Mouse (Mus musculus) stomach, embryonic 14.5 days (tissue): ENCODE measurements at regions not wholly inside any gene's neighbourhood (a gene's known extent, or its start where the extent isn't known, plus 50 kb on each side); places are given as distances from the start of the nearest gene placed in this dataset.

ENCODE experiments used
- ATAC-seq: fragments of 200-750 bp; cut with Nextera tagmentation; 2 replicates; pipeline ENCODE4 v1.8.0; 2017; ENCODE audit warnings: low read depth, moderate TSS enrichment; ENCODE audit not compliant: insufficient number of reproducible peaks, insufficient read depth, low FRiP score
- H3K27ac ChIP-seq: fragments of 300-500 bp; sonication (generic); 2 replicates; pipeline ENCODE4 v1.5.1; 2014; ENCODE audit warnings: mild to moderate bottlenecking, low read length, moderate library complexity, mixed read lengths
- H3K27me3 ChIP-seq: fragments of 300-500 bp; sonication (generic); 2 replicates; pipeline ENCODE4 v1.6.1; 2014; ENCODE audit warnings: low read length, control low read depth, mixed read lengths; ENCODE audit not compliant: control insufficient read depth, insufficient read depth
- H3K36me3 ChIP-seq: fragments of 300-500 bp; sonication (generic); 2 replicates; pipeline ENCODE4 v1.6.1; 2014; ENCODE audit warnings: mild to moderate bottlenecking, control low read depth, low read length, moderate library complexity, mixed read lengths; ENCODE audit not compliant: control insufficient read depth, insufficient read depth
- H3K4me1 ChIP-seq: fragments of 300-500 bp; sonication (generic); 2 replicates; pipeline ENCODE4 v1.6.1; 2014; ENCODE audit warnings: low read length, control low read depth, mixed read lengths; ENCODE audit not compliant: control insufficient read depth, insufficient read depth
- H3K4me2 ChIP-seq: fragments of 300-500 bp; sonication (generic); replicated peaks from 2 replicates; pipeline ENCODE4 v1.6.1; 2014; ENCODE audit warnings: low read depth, low read length, control low read depth
- H3K4me3 ChIP-seq: fragments of 300-500 bp; sonication (generic); 2 replicates; pipeline ENCODE4 v1.5.1; 2014; ENCODE audit warnings: low read depth, low read length, control low read depth
- H3K9ac ChIP-seq: fragments of 300-500 bp; sonication (generic); replicated peaks from 2 replicates; pipeline ENCODE4 v1.6.1; 2014; ENCODE audit warnings: low read depth, mild to moderate bottlenecking, control low read depth, low read length, moderate library complexity, mixed read lengths
- H3K9me3 ChIP-seq: fragments of 300-500 bp; sonication (generic); 2 replicates; pipeline ENCODE4 v1.6.1; 2016; ENCODE audit warnings: low read depth, low read length, control low read depth; ENCODE audit not compliant: control insufficient read depth
- WGBS: fragments of 180-500 bp; shearing (Covaris S2); extraction: QIAGEN DNeasy Blood & Tissue Kit; methylation state at CpG from one replicate; pipeline ENCODE4 v1.1.7; 2014; 5-methylcytosine and 5-hydroxymethylcytosine counted together

GRCm38 (mm10) chr9:49921306-49921705, 122.6 kb upstream of the Ncam1 start:
- Histone ChIP-seq H3K27ac (no peak overlapping the region), H3K4me1 (peaks cover 18% of the 10 kb centered on the region), H3K9me3 (no peaks in the 10 kb centered on the region), H3K4me3 (no peak overlapping the region), H3K4me2 (no peak overlapping the region), H3K36me3 (no peaks in the 10 kb centered on the region), H3K9ac (no peak overlapping the region), H3K27me3 (no peaks in the 10 kb centered on the region)
- ATAC-seq: no peak
- 69% methylated on average over 3 of the region's 3 CpGs for WGBS

GRCm38 (mm10) chr9:49915046-49915719, 116.5 kb upstream of the Ncam1 start:
- Histone ChIP-seq H3K4me3 (no peak overlapping the region), H3K9me3 (no peaks in the 10 kb centered on the region), H3K27ac (no peak overlapping the region), H3K9ac (no peak overlapping the region), H3K4me2 (no peak overlapping the region), H3K4me1 (no peaks in the 10 kb centered on the region), H3K27me3 (no peaks in the 10 kb centered on the region), H3K36me3 (no peaks in the 10 kb centered on the region)
- WGBS: 70% methylated on average over 4 of the region's 4 CpGs
- ATAC-seq: no peak

- no peak overlapping the region for H3K27ac ChIP-seq
- no peaks in the 10 kb centered on the region for H3K4me1 ChIP-seq
- H3K4me3 ChIP-seq: no peak overlapping the region
- no peak overlapping the region for H3K9ac ChIP-seq
- no peaks in the 10 kb centered on the region for H3K36me3 ChIP-seq
- no peak overlapping the region for H3K4me2 ChIP-seq
- 87% methylated on average over 4 of the region's 4 CpGs for WGBS
- H3K27me3 ChIP-seq: no peaks in the 10 kb centered on the region
- ATAC-seq: no peak
- H3K9me3 ChIP-seq: no peaks in the 10 kb centered on the region
Observed at GRCm38 (mm10) chr9:49913677-49914076, 115.0 kb upstream of the Ncam1 start.

DNA sequence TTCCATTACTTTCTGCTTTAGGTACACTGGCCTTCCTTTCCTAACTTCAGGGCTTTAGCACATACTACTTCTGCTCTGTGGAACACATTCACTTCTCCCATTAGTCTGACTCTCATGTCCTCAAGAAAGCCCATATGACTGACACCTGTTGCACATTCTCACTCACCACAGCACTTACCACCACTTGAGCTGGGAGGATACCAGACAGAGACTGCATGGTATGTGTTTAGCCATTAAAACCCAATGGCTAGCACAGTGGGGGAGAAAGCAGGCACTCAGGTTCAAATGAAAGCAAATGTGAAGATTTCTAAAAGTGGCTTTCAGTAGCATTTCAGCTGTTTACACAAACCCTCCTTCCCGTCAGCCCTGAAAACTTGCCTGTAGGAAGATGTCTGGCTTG, 113.6 kb upstream of the Ncam1 start:
- no peaks in the 10 kb centered on the region for H3K36me3 ChIP-seq
- H3K4me3 ChIP-seq: no peak overlapping the region
- no peaks in the 10 kb centered on the region for H3K4me1 ChIP-seq
- H3K27me3 ChIP-seq: no peaks in the 10 kb centered on the region
- no peak overlapping the region for H3K4me2 ChIP-seq
- 56% methylated on average over 1 of the region's 1 CpGs for WGBS
- no peak overlapping the region for H3K9ac ChIP-seq
- ATAC-seq: no peak
- no peak overlapping the region for H3K27ac ChIP-seq
- H3K9me3 ChIP-seq: no peaks in the 10 kb centered on the region

DNA sequence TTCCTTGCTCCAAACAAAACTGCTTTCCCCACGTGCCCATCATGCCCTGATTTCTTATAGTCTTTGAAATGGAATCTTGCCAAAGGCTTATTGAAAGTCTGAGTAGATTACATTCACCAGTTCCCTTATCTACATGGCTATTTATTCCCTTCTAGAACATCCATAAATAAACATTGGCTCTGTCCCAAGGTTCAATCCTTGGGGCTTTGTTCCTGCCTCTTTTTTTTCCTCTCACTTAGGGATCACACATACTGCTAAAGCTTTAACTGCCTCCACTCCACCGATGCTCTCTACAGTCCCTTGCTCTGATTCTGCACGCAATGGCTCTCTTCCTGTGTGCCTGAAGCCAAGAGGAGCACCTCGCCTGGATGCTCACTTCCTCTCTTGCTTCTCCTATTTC, 107.6 kb upstream of the Ncam1 start:
- Histone ChIP-seq H3K4me1 (0 out of 2 replicates have a peak, but pooled peaks cover 3% of the 10 kb centered on the region), H3K9ac (no peak overlapping the region)
- WGBS: 59% methylated on average over 4 of the region's 4 CpGs

DNA sequence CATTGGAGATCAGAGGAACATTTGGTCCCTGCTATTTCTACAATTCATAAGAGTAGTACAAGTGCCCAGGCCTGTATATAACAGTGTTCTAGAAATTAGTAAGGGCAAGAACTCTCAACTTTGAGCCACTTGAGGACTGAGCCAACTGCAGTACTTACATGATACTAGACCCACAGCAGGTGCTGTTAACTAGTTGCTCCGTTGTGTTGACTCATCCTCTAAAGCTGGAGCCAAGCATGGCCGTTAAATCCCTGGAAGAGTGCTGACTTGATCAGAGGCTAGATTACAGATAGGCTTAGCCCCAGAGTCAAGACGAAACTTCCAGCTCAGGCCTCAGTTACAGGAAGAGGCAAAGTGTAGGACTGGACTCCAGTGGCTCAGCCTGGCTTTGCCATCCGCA, 107.0 kb upstream of the Ncam1 start:
- H3K27ac ChIP-seq: no peak overlapping the region
- no peak overlapping the region for H3K4me3 ChIP-seq
- no peaks in the 10 kb centered on the region for H3K36me3 ChIP-seq
- H3K9me3 ChIP-seq: no peaks in the 10 kb centered on the region
- WGBS: 77% methylated on average over 4 of the region's 4 CpGs
- H3K4me1 ChIP-seq: 0 out of 2 replicates have a peak, but pooled peaks cover 3% of the 10 kb centered on the region
- H3K9ac ChIP-seq: no peak overlapping the region
- no peaks in the 10 kb centered on the region for H3K27me3 ChIP-seq
- ATAC-seq: no peak
- H3K4me2 ChIP-seq: no peak overlapping the region

More for the DNA sequence above, 107.6 kb upstream of the Ncam1 start:
- ATAC-seq: no peak
- Histone ChIP-seq H3K27ac (no peak overlapping the region), H3K4me3 (no peak overlapping the region), H3K27me3 (no peaks in the 10 kb centered on the region), H3K36me3 (no peaks in the 10 kb centered on the region), H3K9me3 (no peaks in the 10 kb centered on the region), H3K4me2 (no peak overlapping the region)

GRCm38 (mm10) chr9:49898947-49899346, 100.2 kb upstream of the Ncam1 start:
- Histone ChIP-seq H3K9ac (no peak overlapping the region), H3K9me3 (no peaks in the 10 kb centered on the region), H3K27ac (no peak overlapping the region), H3K27me3 (no peaks in the 10 kb centered on the region), H3K4me3 (no peak overlapping the region), H3K4me1 (no peaks in the 10 kb centered on the region), H3K4me2 (no peak overlapping the region), H3K36me3 (no peaks in the 10 kb centered on the region)
- no peak for ATAC-seq
- WGBS: 84% methylated on average over 5 of the region's 5 CpGs

GRCm38 (mm10) chr9:49884516-49885343, 86.0 kb upstream of the Ncam1 start:
- WGBS: 74% methylated on average over 12 of the region's 12 CpGs
- Histone ChIP-seq H3K4me3 (no peak overlapping the region), H3K9me3 (no peaks in the 10 kb centered on the region), H3K4me2 (no peak overlapping the region), H3K9ac (no peak overlapping the region), H3K36me3 (no peaks in the 10 kb centered on the region), H3K27me3 (no peaks in the 10 kb centered on the region), H3K4me1 (no peaks in the 10 kb centered on the region), H3K27ac (no peak overlapping the region)
- no peak for ATAC-seq
